ENCODE assay signal across 26 mouse cellular contexts in the genomic region with DNA sequence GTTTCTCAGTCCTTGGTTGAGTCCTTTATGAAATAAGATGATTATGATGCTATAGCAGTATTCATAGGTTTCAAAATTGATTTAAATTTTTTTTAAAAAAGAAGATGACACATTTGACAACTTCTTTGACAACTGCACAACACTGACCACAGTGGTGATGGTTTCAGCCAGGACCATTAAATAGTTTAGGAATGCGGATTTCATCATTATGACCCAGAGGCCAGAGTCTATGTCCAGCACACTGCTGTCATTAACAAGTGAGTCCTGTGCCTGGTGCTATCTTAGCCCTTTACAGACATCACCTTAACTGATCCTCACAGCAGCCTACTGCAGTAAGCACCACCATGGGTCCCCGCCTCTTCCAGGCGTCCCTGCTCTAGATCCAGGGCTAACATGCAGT.
DNase-seq lines count a peak whose midpoint lies in the region; ATAC-seq lines count a peak whose summit lies in the region.
"Had no signal": no experiment of that assay in that cellular context is flagged by ENCODE, and none has a peak within 500 bp of the region (broad histone marks: within the 10 kb centered on the region; RNA-seq: fewer than 3 reads in every experiment).

No protein-coding gene starts in this region.

- no peak overlapping the region for H3K4me2 ChIP-seq in hindbrain, embryonic 14.5 days (replicated peaks)
- no peak overlapping the region for H3K4me2 ChIP-seq in hindbrain, embryonic 11.5 days (replicated peaks; ENCODE audit: low read depth, low read length)
- H3K4me2 ChIP-seq in neural tube, embryonic 13.5 days, result no peak overlapping the region
- H3K4me2 ChIP-seq in liver, embryonic 16.5 days (ENCODE audit: low read depth, low read length), result no peak overlapping the region
- H3K4me2 ChIP-seq: heart, embryonic 15.5 days; intestine, embryonic 15.5 days; lung, embryonic 14.5 days; midbrain, embryonic 12.5 days; neural tube, embryonic 15.5 days; stomach, embryonic 15.5 days had no signal

- H3K36me3 ChIP-seq in hindbrain, embryonic 14.5 days (replicated peaks; ENCODE audit: control insufficient read depth, insufficient read depth), result no peaks in the 10 kb centered on the region
- H3K36me3 ChIP-seq in hindbrain, embryonic 11.5 days (ENCODE audit: control insufficient read depth, insufficient read depth, low read length), result no peaks in the 10 kb centered on the region
- 0 out of 2 replicates have a peak, but pooled peaks cover 4% of the 10 kb centered on the region for H3K36me3 ChIP-seq in neural tube, embryonic 13.5 days
- no peaks in the 10 kb centered on the region for H3K36me3 ChIP-seq in liver, embryonic 16.5 days (ENCODE audit: control insufficient read depth, insufficient read depth)
- H3K36me3 ChIP-seq: intestine, embryonic 15.5 days; midbrain, embryonic 12.5 days; neural tube, embryonic 15.5 days; stomach, embryonic 15.5 days had no signal

- no peak for DNase-seq in hindbrain, embryonic 14.5 days (ENCODE audit: low spot score)
- no peak for DNase-seq in hindbrain, embryonic 11.5 days (ENCODE audit: low spot score)
- no peak for DNase-seq in neural tube, embryonic 10.5 days (ENCODE audit: extremely low spot score, low spot score)
- DNase-seq in right cerebral cortex, postnatal 10 days (ENCODE audit: low spot score in 2 of 2), result no peak
- DNase-seq: adrenal gland, postnatal 25 days; cerebellum, adult 11-12 months; cerebellum, postnatal 10 days; gastrocnemius, postnatal 14 days; heart, adult 11 months; kidney, adult 2 months; kidney, postnatal 36 days; left cerebral cortex, postnatal 4 days; right cerebral cortex, postnatal 25 days had no signal

- no peak for ATAC-seq in hindbrain, embryonic 14.5 days (ENCODE audit: low FRiP score)
- no peak for ATAC-seq in hindbrain, embryonic 11.5 days (ENCODE audit: low FRiP score)
- ATAC-seq in neural tube, embryonic 13.5 days (ENCODE audit: low read depth), result no peak
- peak; percentile 84 for ATAC-seq in liver, embryonic 16.5 days (ENCODE audit: low read depth)
- ATAC-seq: forebrain, embryonic 16.5 days; hindbrain, postnatal 0 days; intestine, embryonic 15.5 days had no signal

- no peak overlapping the region for H3K4me3 ChIP-seq in hindbrain, embryonic 14.5 days (replicated peaks; ENCODE audit: low read length)
- H3K4me3 ChIP-seq in hindbrain, embryonic 11.5 days (ENCODE audit: low read depth, low read length), result no peak overlapping the region
- H3K4me3 ChIP-seq in neural tube, embryonic 13.5 days, result no peak overlapping the region
- H3K4me3 ChIP-seq in liver, embryonic 16.5 days (ENCODE audit: low read depth, low read length), result no peak overlapping the region
- H3K4me3 ChIP-seq: erythroblast, embryonic 14.5 days; heart, embryonic 10.5 days; heart, embryonic 15.5 days; intestine, embryonic 15.5 days; layer of hippocampus, adult 2 months; midbrain, embryonic 12.5 days; neural tube, embryonic 15.5 days; stomach, embryonic 15.5 days had no signal

- H3K9me3 ChIP-seq in hindbrain, embryonic 14.5 days (ENCODE audit: control insufficient read depth, low read length), result no peaks in the 10 kb centered on the region
- no peaks in the 10 kb centered on the region for H3K9me3 ChIP-seq in hindbrain, embryonic 11.5 days (ENCODE audit: control insufficient read depth, low read length)
- H3K9me3 ChIP-seq in neural tube, embryonic 13.5 days, result no peaks in the 10 kb centered on the region
- no peaks in the 10 kb centered on the region for H3K9me3 ChIP-seq in liver, embryonic 16.5 days (replicated peaks; ENCODE audit: control insufficient read depth, low read length)
- H3K9me3 ChIP-seq: heart, embryonic 10.5 days; heart, embryonic 15.5 days; intestine, embryonic 15.5 days; midbrain, embryonic 12.5 days; neural tube, embryonic 15.5 days; stomach, embryonic 15.5 days had no signal

- H3K9ac ChIP-seq in hindbrain, embryonic 14.5 days, result no peak overlapping the region
- H3K9ac ChIP-seq in hindbrain, embryonic 11.5 days (ENCODE audit: low read depth, low read length), result no peak overlapping the region
- no peak overlapping the region for H3K9ac ChIP-seq in neural tube, embryonic 13.5 days
- H3K9ac ChIP-seq in liver, embryonic 16.5 days (ENCODE audit: low read depth, low read length), result no peak overlapping the region
- H3K9ac ChIP-seq: heart, embryonic 15.5 days; intestine, embryonic 15.5 days; lung, embryonic 14.5 days; midbrain, embryonic 12.5 days; neural tube, embryonic 15.5 days; stomach, embryonic 15.5 days had no signal

- no peaks in the 10 kb centered on the region for H3K27me3 ChIP-seq in hindbrain, embryonic 14.5 days (ENCODE audit: control insufficient read depth, insufficient read depth, low read length)
- no peaks in the 10 kb centered on the region for H3K27me3 ChIP-seq in hindbrain, embryonic 11.5 days (ENCODE audit: control insufficient read depth, insufficient read depth, low read length)
- H3K27me3 ChIP-seq in neural tube, embryonic 13.5 days, result no peaks in the 10 kb centered on the region
- peaks cover 14% of the 10 kb centered on the region for H3K27me3 ChIP-seq in liver, embryonic 16.5 days (ENCODE audit: control insufficient read depth, insufficient read depth, low read depth, low read length)
- H3K27me3 ChIP-seq: heart, embryonic 15.5 days; intestine, embryonic 15.5 days; neural tube, embryonic 15.5 days; stomach, embryonic 15.5 days had no signal

- 0 out of 2 replicates have a peak overlapping the region, but pooled peaks have one; percentile 9 for H3K27ac ChIP-seq in hindbrain, embryonic 14.5 days
- H3K27ac ChIP-seq in hindbrain, embryonic 11.5 days (ENCODE audit: low read depth, low read length), result no peak overlapping the region
- peak overlapping the region; percentile 65; the same call in 1 of the 2 replicates for H3K27ac ChIP-seq in neural tube, embryonic 13.5 days (replicated peaks)
- no peak overlapping the region for H3K27ac ChIP-seq in liver, embryonic 16.5 days (ENCODE audit: low read length)
- H3K27ac ChIP-seq: heart, embryonic 15.5 days; hindbrain, postnatal 0 days; intestine, embryonic 15.5 days; midbrain, embryonic 12.5 days; neural tube, embryonic 15.5 days had no signal

- H3K4me1 ChIP-seq in hindbrain, embryonic 14.5 days (replicated peaks; ENCODE audit: control insufficient read depth, insufficient read depth, low read length), result peaks cover 21% of the 10 kb centered on the region
- peaks cover 3% of the 10 kb centered on the region for H3K4me1 ChIP-seq in hindbrain, embryonic 11.5 days (replicated peaks; ENCODE audit: control insufficient read depth, insufficient read depth, low read length)
- peaks cover 50% of the 10 kb centered on the region for H3K4me1 ChIP-seq in neural tube, embryonic 13.5 days (replicated peaks)
- peaks cover 1% of the 10 kb centered on the region for H3K4me1 ChIP-seq in liver, embryonic 16.5 days (ENCODE audit: control insufficient read depth, low read depth, low read length)

- WGBS in hindbrain, embryonic 14.5 days, result 85% methylated on average over 3 of the region's 3 CpGs
- 86% methylated on average over 3 of the region's 3 CpGs for WGBS in hindbrain, embryonic 11.5 days
- WGBS in neural tube, embryonic 13.5 days, result 85% methylated on average over 3 of the region's 3 CpGs
- 57% methylated on average over 3 of the region's 3 CpGs for WGBS in liver, embryonic 16.5 days (ENCODE audit: insufficient replicate concordance)

Comparison
In these comparisons a context has a peak if more than half of its experiments do, and no peak if none do; other contexts are left out.
1. H3K27ac ChIP-seq: peak in hindbrain, embryonic 14.5 days (single experiment) and neural tube, embryonic 13.5 days (single experiment); none in hindbrain, embryonic 11.5 days (single experiment) and liver, embryonic 16.5 days (single experiment).